ENCODE assay signal across 35 mouse cellular contexts in the genomic region with DNA sequence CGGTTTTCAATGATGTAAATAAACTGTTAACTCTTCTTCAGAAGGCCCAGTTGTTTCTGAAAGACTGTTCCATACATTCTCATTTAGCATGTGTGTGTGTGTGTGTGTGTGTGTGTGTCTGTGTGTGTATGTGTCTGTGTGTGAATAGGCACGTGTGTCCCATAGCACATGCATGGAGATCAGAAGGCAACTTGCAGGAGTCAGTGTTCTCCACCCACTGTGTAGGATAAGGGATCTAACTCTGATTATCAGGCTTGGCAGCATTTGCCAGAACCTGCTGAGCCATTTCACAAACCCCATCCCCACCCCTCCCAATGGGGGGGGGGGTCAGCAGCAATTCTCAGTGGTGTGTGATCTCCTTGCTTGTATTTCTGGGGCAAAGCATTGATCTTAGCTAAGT. TPM values are rescaled to one million over a fixed set of nuclear protein-coding genes. Genes with fewer than 3 reads are reported as not detected.
DNase-seq lines count a peak whose midpoint lies in the region; ATAC-seq and TF ChIP-seq lines count a peak whose summit lies in the region.
"Had no signal": no experiment of that assay in that cellular context is flagged by ENCODE, and none has a peak within 500 bp of the region (broad histone marks: within the 10 kb centered on the region; RNA-seq: fewer than 3 reads in every experiment).

No protein-coding gene starts in this region.

- no peaks in the 10 kb centered on the region for H3K27me3 ChIP-seq in hindbrain, embryonic 11.5 days (ENCODE audit: control insufficient read depth, insufficient read depth, low read length)
- H3K27me3 ChIP-seq in hindbrain, postnatal 0 days (ENCODE audit: insufficient read depth, low read length), result no peaks in the 10 kb centered on the region
- no peaks in the 10 kb centered on the region for H3K27me3 ChIP-seq in neural tube, embryonic 11.5 days (ENCODE audit: control insufficient read depth, insufficient read depth, low read length)
- H3K27me3 ChIP-seq in embryonic facial prominence, embryonic 10.5 days (replicated peaks; ENCODE audit: low read depth, poor library complexity, severe bottlenecking), result no peaks in the 10 kb centered on the region
- H3K27me3 ChIP-seq in embryonic facial prominence, embryonic 11.5 days (ENCODE audit: control insufficient read depth, insufficient read depth, low read length), result no peaks in the 10 kb centered on the region
- H3K27me3 ChIP-seq in intestine, embryonic 16.5 days (replicated peaks; ENCODE audit: control insufficient read depth, insufficient read depth, low read length), result no peaks in the 10 kb centered on the region
- H3K27me3 ChIP-seq: heart, embryonic 13.5 days; limb, embryonic 15.5 days; liver, embryonic 13.5 days; neural tube, embryonic 13.5 days had no signal

- H3K9me3 ChIP-seq in hindbrain, embryonic 11.5 days (ENCODE audit: control insufficient read depth, low read length), result no peaks in the 10 kb centered on the region
- no peaks in the 10 kb centered on the region for H3K9me3 ChIP-seq in hindbrain, postnatal 0 days (ENCODE audit: low read length)
- H3K9me3 ChIP-seq in neural tube, embryonic 11.5 days (ENCODE audit: control insufficient read depth, low read length), result no peaks in the 10 kb centered on the region
- H3K9me3 ChIP-seq in embryonic facial prominence, embryonic 10.5 days, result peaks cover 1% of the 10 kb centered on the region; the same call in 1 of the 2 replicates
- H3K9me3 ChIP-seq in embryonic facial prominence, embryonic 11.5 days (replicated peaks; ENCODE audit: control insufficient read depth, low read length), result no peaks in the 10 kb centered on the region
- H3K9me3 ChIP-seq in intestine, embryonic 16.5 days (ENCODE audit: control insufficient read depth, low read length), result no peaks in the 10 kb centered on the region
- H3K9me3 ChIP-seq: limb, embryonic 15.5 days; liver, embryonic 13.5 days; neural tube, embryonic 13.5 days had no signal

- H3K36me3 ChIP-seq in hindbrain, embryonic 11.5 days (ENCODE audit: control insufficient read depth, insufficient read depth, low read length), result no peaks in the 10 kb centered on the region
- H3K36me3 ChIP-seq in hindbrain, postnatal 0 days (ENCODE audit: insufficient read depth, low read length), result no peaks in the 10 kb centered on the region
- no peaks in the 10 kb centered on the region for H3K36me3 ChIP-seq in neural tube, embryonic 11.5 days (ENCODE audit: control insufficient read depth, insufficient read depth, low read length)
- no peaks in the 10 kb centered on the region for H3K36me3 ChIP-seq in embryonic facial prominence, embryonic 10.5 days (replicated peaks)
- H3K36me3 ChIP-seq in embryonic facial prominence, embryonic 11.5 days (replicated peaks; ENCODE audit: control insufficient read depth, insufficient read depth, low read depth, low read length), result no peaks in the 10 kb centered on the region
- no peaks in the 10 kb centered on the region for H3K36me3 ChIP-seq in intestine, embryonic 16.5 days (ENCODE audit: control insufficient read depth, insufficient read depth, low read length)
- H3K36me3 ChIP-seq: heart, embryonic 13.5 days; limb, embryonic 15.5 days; liver, embryonic 13.5 days; neural tube, embryonic 13.5 days had no signal

- H3K9ac ChIP-seq in hindbrain, embryonic 11.5 days (ENCODE audit: low read depth, low read length), result no peak overlapping the region
- no peak overlapping the region for H3K9ac ChIP-seq in hindbrain, postnatal 0 days (replicated peaks; ENCODE audit: low read length)
- no peak overlapping the region for H3K9ac ChIP-seq in neural tube, embryonic 11.5 days (ENCODE audit: low read length)
- H3K9ac ChIP-seq in embryonic facial prominence, embryonic 11.5 days (replicated peaks; ENCODE audit: low read length), result no peak overlapping the region
- H3K9ac ChIP-seq in intestine, embryonic 16.5 days (ENCODE audit: low read depth, low read length), result no peak overlapping the region
- H3K9ac ChIP-seq: heart, embryonic 13.5 days; limb, embryonic 15.5 days; liver, embryonic 13.5 days; neural tube, embryonic 13.5 days had no signal

- no peak overlapping the region for H3K4me3 ChIP-seq in hindbrain, embryonic 11.5 days (ENCODE audit: low read depth, low read length)
- no peak overlapping the region for H3K4me3 ChIP-seq in hindbrain, postnatal 0 days (ENCODE audit: low read length)
- H3K4me3 ChIP-seq in neural tube, embryonic 11.5 days (ENCODE audit: low read depth, low read length), result no peak overlapping the region
- no peak overlapping the region for H3K4me3 ChIP-seq in embryonic facial prominence, embryonic 10.5 days
- no peak overlapping the region for H3K4me3 ChIP-seq in embryonic facial prominence, embryonic 11.5 days (ENCODE audit: low read depth, low read length)
- no peak overlapping the region for H3K4me3 ChIP-seq in intestine, embryonic 16.5 days (ENCODE audit: low read length)
- H3K4me3 ChIP-seq: heart, embryonic 13.5 days; limb, embryonic 15.5 days; liver, embryonic 13.5 days; megakaryocyte, embryonic 14.5 days; neural tube, embryonic 13.5 days had no signal

- no peak for TF ChIP-seq CTCF in hindbrain, postnatal 0 days (IDR thresholded peaks at IDR 0.05; ENCODE audit: low read depth)

- peak; percentile 47; the same call in 1 of the 2 replicates for ATAC-seq in hindbrain, embryonic 11.5 days (ENCODE audit: low FRiP score)
- ATAC-seq in hindbrain, postnatal 0 days, result no peak
- ATAC-seq in neural tube, embryonic 11.5 days (ENCODE audit: insufficient read depth, low FRiP score, low TSS enrichment), result no peak
- 0 out of 2 replicates have a peak, but pooled peaks have one; percentile 39 for ATAC-seq in embryonic facial prominence, embryonic 11.5 days (replicated peaks; ENCODE audit: insufficient number of reproducible peaks, low FRiP score, low TSS enrichment, low read depth)
- no peak for ATAC-seq in intestine, embryonic 16.5 days
- ATAC-seq: forebrain, embryonic 16.5 days; intestine, postnatal 0 days; lung, postnatal 0 days had no signal

- 0 out of 2 replicates have a peak overlapping the region, but pooled peaks have one; percentile 17 for H3K27ac ChIP-seq in hindbrain, embryonic 11.5 days (ENCODE audit: low read depth, low read length)
- H3K27ac ChIP-seq in hindbrain, postnatal 0 days, result no peak overlapping the region
- 0 out of 2 replicates have a peak overlapping the region, but pooled peaks have one; percentile 8 for H3K27ac ChIP-seq in neural tube, embryonic 11.5 days (ENCODE audit: low read depth, low read length)
- H3K27ac ChIP-seq in embryonic facial prominence, embryonic 10.5 days (replicated peaks), result peak overlapping the region; percentile 31; the same call in 1 of the 2 replicates
- H3K27ac ChIP-seq in embryonic facial prominence, embryonic 11.5 days (replicated peaks; ENCODE audit: low read depth, low read length), result no peak overlapping the region
- H3K27ac ChIP-seq in intestine, embryonic 16.5 days (ENCODE audit: low read length), result no peak overlapping the region
- H3K27ac ChIP-seq: heart, embryonic 13.5 days; limb, embryonic 15.5 days; liver, embryonic 13.5 days; neural tube, embryonic 13.5 days had no signal

- H3K4me2 ChIP-seq in hindbrain, embryonic 11.5 days (replicated peaks; ENCODE audit: low read depth, low read length), result no peak overlapping the region
- no peak overlapping the region for H3K4me2 ChIP-seq in hindbrain, postnatal 0 days (ENCODE audit: low read depth, low read length)
- no peak overlapping the region for H3K4me2 ChIP-seq in neural tube, embryonic 11.5 days (ENCODE audit: low read depth)
- H3K4me2 ChIP-seq in embryonic facial prominence, embryonic 11.5 days (ENCODE audit: low read depth, low read length), result no peak overlapping the region
- H3K4me2 ChIP-seq in intestine, embryonic 16.5 days (ENCODE audit: low read depth, low read length), result no peak overlapping the region
- H3K4me2 ChIP-seq: heart, embryonic 13.5 days; limb, embryonic 15.5 days; liver, embryonic 13.5 days; neural tube, embryonic 13.5 days had no signal

- 0 out of 2 replicates have a peak, but pooled peaks cover 4% of the 10 kb centered on the region for H3K4me1 ChIP-seq in hindbrain, embryonic 11.5 days (replicated peaks; ENCODE audit: control insufficient read depth, insufficient read depth, low read length)
- H3K4me1 ChIP-seq in hindbrain, postnatal 0 days (ENCODE audit: insufficient read depth, low read length), result no peaks in the 10 kb centered on the region
- peaks cover 9% of the 10 kb centered on the region; the same call in 1 of the 2 replicates for H3K4me1 ChIP-seq in neural tube, embryonic 11.5 days (ENCODE audit: control insufficient read depth, insufficient read depth, low read length)
- H3K4me1 ChIP-seq in embryonic facial prominence, embryonic 10.5 days, result peaks cover 19% of the 10 kb centered on the region
- no peaks in the 10 kb centered on the region for H3K4me1 ChIP-seq in embryonic facial prominence, embryonic 11.5 days (ENCODE audit: control insufficient read depth, insufficient read depth, low read length)
- peaks cover 5% of the 10 kb centered on the region; the same call in 1 of the 2 replicates for H3K4me1 ChIP-seq in intestine, embryonic 16.5 days (ENCODE audit: control insufficient read depth, insufficient read depth, low read length)
- H3K4me1 ChIP-seq: limb, embryonic 15.5 days; liver, embryonic 13.5 days had no signal

- WGBS in hindbrain, embryonic 11.5 days, result 57% methylated on average over 2 of the region's 2 CpGs
- 61% methylated on average over 2 of the region's 2 CpGs for WGBS in hindbrain, postnatal 0 days
- 47% methylated on average over 2 of the region's 2 CpGs for WGBS in neural tube, embryonic 11.5 days
- 52% methylated on average over 2 of the region's 2 CpGs for WGBS in embryonic facial prominence, embryonic 10.5 days
- WGBS in embryonic facial prominence, embryonic 11.5 days, result 51% methylated on average over 2 of the region's 2 CpGs
- whole genome bisulfite sequencing in intestine, embryonic 16.5 days, result 30% methylated on average over 2 of the region's 2 CpGs

- DNase-seq in hindbrain, embryonic 11.5 days (ENCODE audit: low spot score), result peak; percentile 20
- DNase-seq in hindbrain, postnatal 0 days (ENCODE audit: low spot score), result no peak
- DNase-seq in neural tube, embryonic 11.5 days (ENCODE audit: low spot score), result no peak
- no peak for DNase-seq in neural tube, embryonic 10.5 days (ENCODE audit: extremely low spot score, low spot score)
- DNase-seq in embryonic facial prominence, embryonic 10.5 days (ENCODE audit: low spot score), result peak; percentile 13
- DNase-seq in embryonic facial prominence, embryonic 11.5 days (ENCODE audit: low spot score), result no peak
- DNase-seq in gastrocnemius, adult 18-20 months (ENCODE audit: low spot score), result no peak
- DNase-seq: adrenal gland, adult 2 months; adrenal gland, postnatal 36 days; B cell, adult 2 months; cerebellum, adult 18-20 months; gastrocnemius, postnatal 10 days; heart, postnatal 10 days; kidney, adult 9 months; layer of hippocampus, postnatal 36 days; left cerebral cortex, postnatal 4 days; liver, embryonic 13.5 days; lung, adult 18-20 months; lung, postnatal 4 days; spleen, adult 18-20 months; thymus, postnatal 14 days had no signal

RNA-seq across cellular contexts. Expression of a gene that starts 18.7 kb away (rescaled TPM):
- polyA plus RNA-seq in hindbrain, embryonic 11.5 days (2014; fragmentation: Nextera tagmentation; extraction: Ambion mirVana), result not detected in 2 replicates
- not detected in 2 replicates for total RNA-seq in hindbrain, postnatal 0 days (2014; rRNA removed)
- not detected in 2 replicates for polyA plus RNA-seq in hindbrain, postnatal 0 days (2015; fragmentation: Nextera tagmentation; extraction: Ambion mirVana)
- polyA plus RNA-seq in neural tube, embryonic 11.5 days (2014; fragmentation: Nextera tagmentation; extraction: Ambion mirVana), result not detected in 2 replicates
- not detected in 2 replicates for polyA plus RNA-seq in embryonic facial prominence, embryonic 10.5 days (2016; fragmentation: Nextera tagmentation; extraction: Ambion mirVana)
- not detected in 2 replicates for polyA plus RNA-seq in embryonic facial prominence, embryonic 11.5 days (2014; fragmentation: Nextera tagmentation; extraction: Ambion mirVana)
- polyA plus RNA-seq in intestine, embryonic 16.5 days (2015; fragmentation: Nextera tagmentation; extraction: Ambion mirVana), result not detected in 2 replicates
- not detected for total RNA-seq in gastrocnemius, adult 18-20 months (2021)
- total RNA-seq: adrenal gland, adult 2 months; adrenal gland, postnatal 36 days; gastrocnemius, postnatal 10 days; heart, adult 8-10 months; heart, postnatal 10 days; hematopoietic stem cell, adult 5-6 weeks; layer of hippocampus, postnatal 36 days; left cerebral cortex, postnatal 4 days had no signal
- polyA plus RNA-seq: adrenal gland, adult 2 months; brain, embryonic 14.5 days; cortical plate, adult 2 months; forebrain, embryonic 16.5 days; heart, embryonic 13.5 days; intestine, postnatal 0 days; large intestine, adult 2 months; limb, embryonic 15.5 days; liver, embryonic 13.5 days; lung, postnatal 0 days; neural tube, embryonic 13.5 days; urinary bladder, adult 2 months had no signal

RNA-seq across cellular contexts. Expression of a gene that starts 26.6 kb away (rescaled TPM):
- 10.6 and 15.5 TPM in 2 replicates for polyA plus RNA-seq in hindbrain, embryonic 11.5 days (2014; fragmentation: Nextera tagmentation; extraction: Ambion mirVana)
- total RNA-seq in hindbrain, postnatal 0 days (2014; rRNA removed), result 10.6 and 13.5 TPM in 2 replicates
- polyA plus RNA-seq in hindbrain, postnatal 0 days (2015; fragmentation: Nextera tagmentation; extraction: Ambion mirVana), result 5.7 and 6.4 TPM in 2 replicates
- 13.4 and 14.7 TPM in 2 replicates for polyA plus RNA-seq in neural tube, embryonic 11.5 days (2014; fragmentation: Nextera tagmentation; extraction: Ambion mirVana)
- 11.7 and 12.2 TPM in 2 replicates for polyA plus RNA-seq in embryonic facial prominence, embryonic 10.5 days (2016; fragmentation: Nextera tagmentation; extraction: Ambion mirVana)
- polyA plus RNA-seq in embryonic facial prominence, embryonic 11.5 days (2014; fragmentation: Nextera tagmentation; extraction: Ambion mirVana), result 15.0 and 18.5 TPM in 2 replicates
- 5.5 and 6.3 TPM in 2 replicates for polyA plus RNA-seq in intestine, embryonic 16.5 days (2015; fragmentation: Nextera tagmentation; extraction: Ambion mirVana)
- 1 to 10 TPM; 6.3 to 8.0 TPM for total RNA-seq in gastrocnemius, adult 18-20 months (2021)

RNA-seq across cellular contexts. Expression of a gene that starts 53.7 kb away (rescaled TPM):
- polyA plus RNA-seq in hindbrain, embryonic 11.5 days (2014; fragmentation: Nextera tagmentation; extraction: Ambion mirVana), result 10.4 and 13.8 TPM in 2 replicates
- 42.8 and 52.5 TPM in 2 replicates for total RNA-seq in hindbrain, postnatal 0 days (2014; rRNA removed)
- polyA plus RNA-seq in hindbrain, postnatal 0 days (2015; fragmentation: Nextera tagmentation; extraction: Ambion mirVana), result 14.3 and 14.8 TPM in 2 replicates
- polyA plus RNA-seq in neural tube, embryonic 11.5 days (2014; fragmentation: Nextera tagmentation; extraction: Ambion mirVana), result 18.0 and 21.0 TPM in 2 replicates
- 11.6 TPM in 2 replicates for polyA plus RNA-seq in embryonic facial prominence, embryonic 10.5 days (2016; fragmentation: Nextera tagmentation; extraction: Ambion mirVana)
- 7.7 and 9.8 TPM in 2 replicates for polyA plus RNA-seq in embryonic facial prominence, embryonic 11.5 days (2014; fragmentation: Nextera tagmentation; extraction: Ambion mirVana)
- 18.0 and 18.9 TPM in 2 replicates for polyA plus RNA-seq in intestine, embryonic 16.5 days (2015; fragmentation: Nextera tagmentation; extraction: Ambion mirVana)
- 1 to 10 TPM; 2.1 to 2.9 TPM for total RNA-seq in gastrocnemius, adult 18-20 months (2021)

Comparison
In these comparisons a context has a peak if more than half of its experiments do, and no peak if none do; other contexts are left out.
1. ATAC-seq: peak in hindbrain, embryonic 11.5 days (single experiment) and embryonic facial prominence, embryonic 11.5 days (single experiment); none in hindbrain, postnatal 0 days (single experiment), neural tube, embryonic 11.5 days (single experiment) and intestine, embryonic 16.5 days (single experiment).
2. DNase-seq: peak in hindbrain, embryonic 11.5 days (single experiment) and embryonic facial prominence, embryonic 10.5 days (single experiment); none in hindbrain, postnatal 0 days (single experiment), neural tube, embryonic 11.5 days (single experiment), neural tube, embryonic 10.5 days (single experiment), embryonic facial prominence, embryonic 11.5 days (single experiment) and gastrocnemius, adult 18-20 months (single experiment).
3. H3K27ac ChIP-seq: peak in hindbrain, embryonic 11.5 days (single experiment), neural tube, embryonic 11.5 days (single experiment) and embryonic facial prominence, embryonic 10.5 days (single experiment); none in hindbrain, postnatal 0 days (single experiment), embryonic facial prominence, embryonic 11.5 days (single experiment) and intestine, embryonic 16.5 days (single experiment).